Mouse (Mus musculus): Measurements from ENCODE around the gene B230217C12Rik. TPM values are rescaled to one million over a fixed set of nuclear protein-coding genes. Genes with fewer than 3 reads are reported as not detected.
A peak's percentile ranks its signal among the peaks of the same experiment; 100 is the strongest.

Gene B230217C12Rik
- total RNA-seq, 2 experiments from 2014 or later, result 0.33 to 2.3 TPM

DNA sequence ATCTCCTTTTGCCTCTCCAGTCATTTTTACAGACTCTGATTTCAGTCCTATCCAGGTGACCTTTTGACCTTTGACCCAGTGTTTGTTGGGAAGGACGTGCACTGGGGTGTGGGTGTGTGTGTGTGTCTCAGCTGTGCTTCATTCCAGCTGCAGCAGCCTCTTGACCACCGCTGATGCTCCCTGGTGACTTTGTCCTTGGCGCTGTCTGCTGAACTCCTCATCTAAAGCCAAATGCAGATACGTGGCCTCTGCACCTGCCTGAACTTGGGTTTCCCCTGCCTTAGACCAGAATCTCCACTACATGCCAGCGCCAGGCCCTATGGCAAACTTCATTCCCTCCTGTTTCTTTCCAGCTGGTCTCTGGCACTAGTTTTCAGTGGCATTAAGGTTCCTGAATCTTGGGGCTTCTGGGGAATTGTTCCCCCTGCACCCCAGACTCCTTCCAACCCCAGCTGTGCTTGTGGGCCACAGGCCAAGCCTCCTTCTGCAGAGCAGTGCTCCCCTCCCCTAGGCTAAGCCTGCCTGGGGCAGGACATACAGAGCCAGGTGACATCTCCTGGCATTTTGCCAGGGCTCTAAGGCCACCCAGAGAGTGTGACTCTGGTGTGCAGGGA lies 31.9 kb upstream of the B230217C12Rik start:
- ATAC-seq (ENCODE audit: poor library complexity, severe bottlenecking), result no peak

DNA sequence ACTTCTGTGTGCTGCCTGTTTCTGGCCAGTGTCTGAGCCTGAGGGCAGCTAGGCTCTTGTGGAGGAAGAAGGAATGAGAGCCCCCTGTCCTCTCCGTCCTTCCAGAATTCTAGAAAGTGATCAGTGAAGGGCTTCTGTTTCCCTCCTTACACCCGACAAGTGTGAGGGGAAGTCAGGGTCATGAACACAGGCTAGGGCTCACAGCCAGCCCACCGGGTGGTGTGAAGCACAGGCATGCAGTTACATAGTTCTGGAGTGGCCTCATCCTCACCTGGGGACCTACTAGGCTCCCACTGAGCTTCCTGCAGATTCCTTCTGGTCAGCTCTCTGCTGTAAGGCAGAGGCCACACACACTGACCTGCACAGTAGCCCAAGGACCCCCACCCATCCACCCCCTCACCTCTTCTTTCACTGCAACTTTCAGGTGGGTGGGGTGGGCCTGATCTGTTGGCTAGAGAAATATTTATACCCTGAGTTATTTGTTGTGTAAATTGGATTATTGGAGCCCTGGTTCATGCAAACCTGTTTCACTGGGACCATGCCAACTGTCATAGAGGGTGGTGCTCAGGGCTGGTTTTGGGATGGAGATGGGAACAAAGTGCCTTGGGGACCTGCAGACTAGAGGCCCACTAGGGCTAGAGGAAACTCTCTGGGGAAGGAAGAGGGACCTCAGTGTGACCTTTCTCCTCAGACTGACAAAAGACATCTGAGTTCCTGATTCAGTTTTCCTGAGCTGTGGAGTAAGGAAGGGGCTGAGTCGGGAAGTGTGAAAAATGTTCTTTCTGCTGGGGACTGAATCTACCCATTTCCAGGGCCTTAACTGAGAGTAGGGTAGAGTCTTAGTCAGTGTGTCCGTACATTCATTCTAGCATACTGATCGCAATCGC lies 31.1 kb upstream of the B230217C12Rik start:
- ATAC-seq (ENCODE audit: poor library complexity, severe bottlenecking), result no peak

DNA sequence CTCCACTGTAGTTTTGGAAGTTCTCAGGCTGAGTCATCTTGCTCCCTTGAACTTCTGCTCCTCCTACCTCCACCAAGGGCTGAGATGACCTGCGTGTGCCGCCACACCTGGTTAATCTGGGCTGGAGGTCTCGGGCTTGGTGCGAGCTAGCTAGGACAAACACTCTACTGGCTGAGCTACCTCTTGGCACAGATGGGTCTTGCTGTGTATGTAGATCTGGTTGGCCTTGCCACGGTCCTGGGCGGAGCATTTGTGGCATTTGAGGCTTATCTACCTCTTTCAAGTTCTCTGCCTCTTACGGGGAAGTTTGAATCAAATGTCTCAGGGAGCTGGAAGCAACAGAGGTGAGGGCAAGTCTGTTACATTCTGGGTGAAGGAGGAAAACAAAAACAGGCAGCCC lies 30.2 kb upstream of the B230217C12Rik start:
- peak; percentile 25 for ATAC-seq (ENCODE audit: poor library complexity, severe bottlenecking)

DNA sequence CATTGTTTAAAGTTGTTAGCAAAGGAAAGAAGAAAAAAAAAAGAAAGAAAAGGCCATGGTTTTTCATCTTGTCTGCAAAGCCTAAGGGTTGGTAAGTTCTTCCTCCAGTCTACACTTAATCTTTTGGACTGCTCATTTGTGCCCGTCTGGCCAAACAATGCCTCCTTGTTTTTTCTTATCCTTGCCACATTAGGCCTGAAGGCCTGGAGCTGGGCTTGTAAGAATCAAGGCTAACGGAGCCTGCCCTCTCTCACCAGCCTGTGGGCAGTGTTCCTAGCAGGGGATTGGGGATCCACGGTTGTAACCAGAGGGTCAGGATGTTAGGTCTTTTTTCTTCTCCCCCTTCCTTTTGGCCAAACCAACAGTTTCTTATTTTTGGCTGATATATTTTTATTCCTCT lies 29.6 kb upstream of the B230217C12Rik start:
- no peak for ATAC-seq (ENCODE audit: poor library complexity, severe bottlenecking)

DNA sequence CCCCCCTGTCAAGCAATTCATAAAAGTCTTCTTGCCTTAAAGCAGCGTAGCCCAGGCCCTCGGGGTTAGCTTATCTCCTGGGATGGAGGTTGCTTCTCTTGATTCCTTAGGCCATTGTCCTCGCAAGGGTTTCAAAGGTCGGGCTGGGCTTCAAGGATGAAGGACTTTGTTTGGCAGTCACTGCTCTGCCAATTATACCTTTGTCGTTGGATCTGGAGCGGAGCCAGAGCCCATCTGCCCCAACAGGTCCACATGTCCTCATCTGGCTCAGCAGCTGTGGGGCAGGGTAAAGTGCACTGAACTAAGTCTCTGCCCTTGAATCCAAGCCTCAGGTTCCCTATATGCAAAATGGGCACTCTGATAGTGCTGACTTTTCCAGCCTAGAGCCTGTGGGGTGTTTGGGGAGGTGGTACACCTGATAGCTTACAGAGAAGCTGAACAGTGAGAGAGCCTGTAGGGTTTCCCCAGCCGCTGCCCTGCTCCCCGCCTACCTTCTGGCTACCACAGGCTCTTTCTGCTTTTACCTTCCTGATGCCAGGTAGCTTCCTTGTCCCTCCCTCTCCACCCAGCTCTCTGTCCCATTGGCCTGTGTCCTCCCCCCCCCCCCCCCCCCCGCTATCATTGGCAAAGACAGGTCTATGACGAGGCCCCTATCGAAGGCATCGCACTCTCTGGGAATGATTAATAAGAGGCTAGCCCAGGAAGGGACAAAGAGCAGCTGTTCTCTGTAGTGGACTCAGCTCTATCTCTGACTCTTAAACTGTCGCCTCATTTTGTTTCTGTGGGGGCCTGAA lies 28.8 kb upstream of the B230217C12Rik start:
- ATAC-seq (ENCODE audit: poor library complexity, severe bottlenecking), result no peak

DNA sequence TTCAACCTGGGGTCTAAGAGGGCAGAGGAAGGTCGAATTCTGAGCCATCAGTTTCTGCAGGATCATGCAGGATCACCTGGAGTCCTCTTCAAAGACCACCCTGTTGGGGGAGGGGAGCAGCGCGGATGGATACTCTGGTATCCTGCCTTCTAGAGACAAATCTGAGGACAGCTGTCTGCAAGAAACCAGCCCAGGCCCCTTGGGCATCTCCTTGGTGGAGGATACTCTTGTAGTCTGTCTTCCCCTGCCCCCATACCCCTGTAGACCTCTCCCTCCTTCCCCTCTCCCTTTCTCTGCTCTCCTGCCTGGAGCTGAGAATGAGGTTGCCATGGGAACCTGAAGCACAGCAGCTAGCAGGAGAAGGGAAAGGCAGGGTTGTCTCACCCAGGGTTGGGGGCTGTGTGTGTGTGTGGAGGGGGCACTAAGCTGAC lies 28.1 kb upstream of the B230217C12Rik start:
- no peak for ATAC-seq (ENCODE audit: poor library complexity, severe bottlenecking)

DNA sequence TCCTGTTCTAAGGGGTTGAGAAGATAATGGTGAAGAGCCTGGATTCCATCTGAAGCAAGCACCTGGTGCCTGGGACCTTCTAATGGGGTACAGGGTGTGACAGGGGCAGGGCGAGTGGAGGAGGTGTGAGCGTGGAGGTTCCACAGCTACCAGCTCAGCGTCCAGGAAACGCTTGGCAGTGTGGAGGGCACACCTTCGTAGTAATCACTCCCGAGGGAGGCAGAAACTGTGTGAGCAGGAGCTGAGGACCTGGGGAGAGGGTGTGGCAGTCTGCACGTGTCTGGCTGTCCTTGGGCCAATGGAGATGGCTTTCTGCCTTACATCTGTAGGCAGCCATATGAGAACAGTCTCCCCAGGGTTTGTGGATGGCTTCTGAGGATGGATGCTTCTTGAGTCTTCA lies 27.5 kb upstream of the B230217C12Rik start:
- no peak for ATAC-seq (ENCODE audit: poor library complexity, severe bottlenecking)

DNA sequence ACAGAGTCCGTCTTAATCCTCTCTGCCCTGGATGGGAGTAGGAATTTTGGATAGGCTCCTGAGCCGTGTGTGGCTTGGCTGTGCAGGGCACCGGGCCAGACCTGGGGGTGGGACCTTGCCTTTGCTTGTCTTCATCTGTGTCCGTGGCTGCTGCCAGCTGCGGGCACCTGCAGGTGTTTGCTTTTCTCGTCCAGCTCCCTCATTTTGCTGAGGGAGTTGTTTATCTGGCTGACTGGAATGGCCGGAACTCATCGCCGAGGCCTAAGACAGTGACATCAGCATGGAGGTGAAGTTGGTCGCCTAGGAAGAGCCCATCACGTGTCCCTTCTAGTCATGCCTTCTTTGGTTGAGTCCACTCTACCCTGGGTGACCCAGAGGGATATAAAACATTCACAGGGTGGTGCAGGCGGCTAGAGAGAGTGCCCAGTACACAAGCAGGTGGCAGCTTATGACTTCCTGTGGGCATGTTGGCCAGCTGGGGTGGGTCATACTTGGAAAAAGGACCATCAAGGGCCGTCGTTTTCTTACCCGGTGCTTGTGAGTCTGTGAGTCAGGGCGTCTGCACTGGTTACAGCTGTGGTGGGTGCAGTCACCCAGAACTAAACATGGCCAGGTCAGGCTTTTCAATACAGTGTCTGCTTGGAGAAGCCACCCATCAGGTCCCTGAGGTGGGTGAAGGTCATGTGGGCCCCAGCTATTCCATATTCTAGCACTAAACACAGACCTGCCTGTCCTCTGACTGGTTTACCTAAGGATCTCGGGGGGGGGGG lies 26.6 kb upstream of the B230217C12Rik start:
- no peak for ATAC-seq (ENCODE audit: poor library complexity, severe bottlenecking)

DNA sequence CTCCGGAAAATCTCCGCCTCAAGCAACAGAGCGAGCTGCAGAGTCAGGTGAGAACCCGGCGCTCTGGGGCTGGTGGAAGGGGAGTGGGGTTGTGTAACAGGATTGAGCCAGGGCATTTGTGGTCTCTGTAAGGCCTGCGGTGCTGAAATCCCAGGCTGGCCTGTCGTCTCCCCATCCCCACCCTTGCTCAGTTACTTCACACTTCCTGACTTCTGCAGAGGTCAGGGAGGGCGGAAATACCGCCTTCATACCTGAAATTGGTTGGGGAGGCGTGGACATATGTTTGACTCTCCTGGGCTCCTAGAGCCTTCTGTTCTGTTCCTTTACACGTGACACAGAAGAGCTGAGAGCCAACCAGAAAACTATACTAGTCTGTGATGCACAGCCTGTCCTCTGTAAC lies 24.8 kb upstream of the B230217C12Rik start:
- peak; percentile 92 for ATAC-seq (ENCODE audit: poor library complexity, severe bottlenecking)

DNA sequence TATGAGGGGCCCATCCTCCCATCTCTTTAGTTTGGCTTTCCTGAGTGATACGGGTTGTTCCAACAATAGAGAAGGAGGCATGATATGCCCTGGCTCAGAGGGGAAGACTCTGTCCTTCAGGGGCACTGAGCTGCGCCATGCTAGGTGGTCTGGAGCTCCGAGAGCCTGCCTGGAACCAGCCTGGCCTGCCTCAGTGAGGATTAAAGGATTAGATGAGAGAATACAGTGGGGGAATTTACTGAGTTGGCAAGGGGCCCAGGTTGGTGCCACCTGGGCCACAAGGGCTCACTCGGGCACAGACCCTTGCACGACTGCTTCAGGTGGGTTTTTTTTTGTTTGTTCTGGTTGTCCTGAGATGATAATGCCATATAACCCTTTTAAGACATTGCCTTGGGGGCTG lies 24.4 kb upstream of the B230217C12Rik start:
- no peak for ATAC-seq (ENCODE audit: poor library complexity, severe bottlenecking)

DNA sequence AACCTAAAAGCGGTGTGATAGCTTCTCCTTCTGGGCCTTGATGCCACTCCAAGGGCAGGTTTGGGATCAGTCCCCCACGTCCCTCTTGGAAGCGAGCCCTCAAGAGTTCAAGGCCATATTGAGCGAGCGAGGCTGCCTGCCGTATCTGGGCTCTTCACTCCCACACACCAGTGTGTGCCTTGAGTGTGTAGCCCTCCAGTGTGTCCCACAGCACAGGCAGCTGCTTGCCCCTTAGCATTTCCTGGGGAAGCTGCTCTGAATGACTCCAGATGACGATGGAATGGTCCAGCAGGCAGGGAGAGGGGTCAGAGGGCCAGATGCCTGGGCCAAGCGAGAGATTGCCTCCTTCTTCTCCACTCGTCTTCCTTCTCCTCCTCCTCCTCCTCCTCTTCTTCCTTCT lies 23.7 kb upstream of the B230217C12Rik start:
- no peak for ATAC-seq (ENCODE audit: poor library complexity, severe bottlenecking)

DNA sequence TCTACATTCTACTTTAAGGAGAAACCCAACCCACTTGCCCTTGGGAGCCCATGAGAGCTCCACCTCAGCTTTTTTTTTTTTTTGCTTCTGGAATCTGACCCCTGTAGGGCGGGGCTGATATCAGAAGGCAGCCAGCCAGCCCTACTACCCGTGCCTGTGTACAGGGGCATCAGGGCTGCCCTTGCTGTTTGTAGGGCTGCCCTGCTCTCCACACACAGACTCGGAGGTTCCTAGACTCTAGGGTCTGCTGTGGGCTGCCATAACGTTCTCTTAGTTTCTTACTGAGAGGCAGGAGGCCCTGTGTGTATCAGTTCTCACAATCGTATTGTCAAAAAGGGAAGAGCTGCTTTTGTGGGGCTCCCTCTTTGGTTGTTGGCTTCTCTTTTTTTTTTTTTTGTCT lies 23.2 kb upstream of the B230217C12Rik start:
- no peak for ATAC-seq (ENCODE audit: poor library complexity, severe bottlenecking)

DNA sequence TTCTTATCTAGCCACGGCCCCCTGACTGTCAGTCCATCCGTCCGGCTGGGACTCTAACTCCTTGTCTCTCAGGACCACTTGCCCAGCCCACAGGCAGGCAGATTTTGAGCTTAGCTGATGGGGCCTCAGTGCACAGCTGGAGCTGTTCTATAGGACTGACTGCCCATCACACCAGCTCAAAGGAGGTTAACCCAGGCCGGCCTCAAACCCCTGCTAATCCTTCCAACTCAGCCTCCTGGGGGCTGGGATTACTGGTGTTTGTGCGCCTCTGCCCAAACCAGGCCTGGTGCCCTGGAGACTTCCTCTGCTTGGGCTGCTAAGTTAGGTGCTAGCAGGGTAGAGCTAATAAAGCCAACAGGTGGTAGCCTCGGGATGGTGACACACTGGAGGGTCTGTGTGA lies 22.6 kb upstream of the B230217C12Rik start:
- no peak for ATAC-seq (ENCODE audit: poor library complexity, severe bottlenecking)

DNA sequence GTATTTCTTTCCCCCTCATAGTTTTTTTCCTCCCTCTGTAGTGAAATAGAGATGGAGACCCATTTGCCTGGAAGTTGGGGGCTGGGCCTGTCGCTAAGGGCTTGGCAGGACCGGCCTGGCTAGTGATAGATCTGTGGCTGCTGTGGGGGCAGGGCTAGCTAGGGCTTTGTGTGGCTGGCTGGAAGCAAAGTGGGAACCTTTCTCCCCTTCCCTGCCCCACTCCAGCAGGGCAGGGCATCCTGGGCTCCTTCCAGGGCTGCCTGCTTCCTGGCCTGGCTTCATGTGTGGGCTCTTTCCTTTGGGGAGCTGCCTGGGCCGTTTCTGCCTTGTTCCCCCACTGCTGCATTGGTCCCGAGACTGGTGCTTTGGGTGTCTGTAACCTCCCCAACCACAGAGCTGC lies 22.0 kb upstream of the B230217C12Rik start:
- ATAC-seq (ENCODE audit: poor library complexity, severe bottlenecking), result no peak

DNA sequence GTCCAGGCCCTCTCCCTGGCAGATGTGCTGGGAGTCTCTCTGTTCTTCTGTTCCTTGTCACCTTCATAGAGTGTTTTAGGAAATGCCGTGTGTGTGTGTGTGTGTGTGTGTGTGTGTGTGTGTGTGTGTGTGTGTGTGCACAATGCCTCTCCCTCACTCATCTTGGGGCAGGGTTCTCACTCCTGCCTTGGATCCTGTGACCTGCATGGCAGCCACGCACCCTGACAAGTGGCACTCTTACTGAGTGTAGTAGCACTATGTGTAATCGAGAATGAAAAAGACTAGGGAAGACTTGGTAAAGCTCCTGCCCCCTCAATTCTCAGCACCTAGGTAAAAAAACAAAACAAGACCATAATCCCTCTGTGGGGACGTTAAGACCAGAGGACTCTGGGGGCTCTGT lies 21.5 kb upstream of the B230217C12Rik start:
- ATAC-seq (ENCODE audit: poor library complexity, severe bottlenecking), result no peak

DNA sequence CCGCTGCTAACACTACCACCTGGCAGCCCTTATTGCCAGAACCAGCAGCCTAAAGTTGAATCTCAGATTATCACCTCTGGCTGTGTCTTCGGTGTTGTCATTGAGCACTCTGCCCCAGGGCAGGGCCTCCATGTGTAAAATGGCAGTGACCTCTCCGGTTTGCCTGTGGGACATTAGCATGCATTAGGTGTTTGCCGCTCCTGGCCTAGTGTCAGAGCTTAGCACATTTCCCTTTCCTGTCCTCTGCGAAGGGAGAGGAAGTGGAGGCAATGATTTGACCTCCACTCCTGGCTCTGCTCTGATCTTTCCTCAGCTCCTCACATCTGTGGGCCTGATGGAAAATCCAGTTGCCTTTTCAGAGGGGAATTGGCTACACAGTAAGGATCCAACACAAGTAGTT lies 20.7 kb upstream of the B230217C12Rik start:
- no peak for ATAC-seq (ENCODE audit: poor library complexity, severe bottlenecking)

DNA sequence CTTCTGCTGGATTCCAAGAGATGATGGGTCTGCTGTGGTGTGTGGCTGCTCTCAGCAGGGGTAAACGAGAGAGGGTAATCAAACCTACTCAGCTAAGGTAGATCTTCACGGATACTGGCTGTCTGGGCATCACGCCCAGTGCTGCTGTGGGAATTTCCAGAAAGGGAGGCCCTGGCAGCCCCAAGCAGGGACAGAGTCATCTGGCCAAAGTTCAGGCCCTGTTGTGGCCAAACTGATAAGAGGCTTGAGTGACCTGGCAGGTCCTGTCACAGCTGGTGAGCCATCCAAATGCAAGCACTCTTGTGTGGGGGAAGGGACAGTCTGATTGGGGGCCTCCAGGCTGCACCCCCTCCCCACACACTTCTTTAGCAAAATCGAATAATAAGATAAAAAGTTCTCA lies 19.7 kb upstream of the B230217C12Rik start:
- ATAC-seq (ENCODE audit: poor library complexity, severe bottlenecking), result no peak

DNA sequence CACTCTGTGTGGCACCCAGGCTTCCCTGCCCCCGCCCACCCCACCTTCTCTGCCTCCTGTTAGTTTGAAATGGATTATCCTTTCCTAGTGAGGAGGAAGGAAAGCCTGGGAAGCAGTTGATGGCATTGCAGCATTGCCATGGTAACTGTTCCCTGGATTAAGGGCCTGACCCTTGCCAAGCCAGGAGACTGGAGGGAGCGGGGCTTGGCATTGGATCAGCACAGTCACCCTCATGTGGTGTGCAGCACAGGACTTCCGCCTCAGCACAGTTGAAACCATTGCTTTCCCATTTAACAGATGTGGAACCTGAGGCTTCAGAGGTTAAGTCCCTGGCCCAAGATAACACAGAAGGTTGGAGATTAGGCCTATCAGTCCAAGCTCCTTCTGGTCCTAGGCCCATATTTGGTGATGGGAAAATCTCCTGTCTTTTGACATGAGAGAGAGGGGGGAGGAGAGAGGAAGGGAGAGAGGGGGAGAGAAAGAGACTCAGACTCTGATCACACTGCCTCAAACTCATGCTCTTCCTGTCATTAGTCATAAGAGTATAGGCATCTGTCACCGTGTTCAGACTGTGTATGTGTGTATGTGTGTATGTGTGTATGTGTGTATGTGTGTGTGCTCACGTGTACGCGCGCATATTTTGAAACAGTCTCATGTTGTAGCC lies 19.0 kb upstream of the B230217C12Rik start:
- no peak for ATAC-seq (ENCODE audit: poor library complexity, severe bottlenecking)

DNA sequence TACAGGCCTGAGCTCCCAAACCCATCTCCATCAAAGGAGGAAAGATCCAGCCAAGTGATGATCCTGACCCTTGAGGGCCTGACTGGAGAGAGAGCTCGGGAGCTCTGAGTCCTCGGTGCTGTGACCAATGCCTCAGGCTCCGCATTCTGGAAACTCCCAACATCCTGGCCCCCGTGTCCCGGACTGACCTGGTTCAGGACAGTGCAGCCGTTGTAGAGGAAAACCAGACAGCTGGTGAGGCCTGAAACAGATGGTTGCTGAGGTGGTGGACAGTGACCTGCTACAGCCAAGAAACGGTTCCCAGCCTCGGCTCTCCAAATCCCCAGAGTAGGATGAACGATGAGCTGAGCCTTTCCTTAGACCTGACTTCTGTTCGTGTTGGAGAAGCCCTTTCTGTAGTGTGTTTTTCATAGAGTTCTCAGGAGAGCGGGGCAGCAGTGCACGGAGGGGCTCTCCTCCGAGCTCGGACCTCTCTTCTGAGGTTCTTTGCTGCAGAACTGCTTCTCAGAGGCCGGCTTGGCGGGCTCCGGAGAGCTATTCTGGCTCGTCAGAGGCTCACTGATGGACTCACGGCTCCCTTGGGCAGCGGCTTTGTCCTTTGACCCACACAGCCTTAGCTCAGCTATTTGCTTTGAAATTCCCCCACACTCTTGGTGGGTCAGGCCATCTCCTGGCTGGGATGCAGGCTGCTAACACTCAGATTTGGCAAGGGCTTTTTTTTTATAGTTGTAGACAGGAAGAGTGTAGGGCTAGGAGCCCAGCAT lies 17.6 kb upstream of the B230217C12Rik start:
- ATAC-seq (ENCODE audit: poor library complexity, severe bottlenecking), result no peak

DNA sequence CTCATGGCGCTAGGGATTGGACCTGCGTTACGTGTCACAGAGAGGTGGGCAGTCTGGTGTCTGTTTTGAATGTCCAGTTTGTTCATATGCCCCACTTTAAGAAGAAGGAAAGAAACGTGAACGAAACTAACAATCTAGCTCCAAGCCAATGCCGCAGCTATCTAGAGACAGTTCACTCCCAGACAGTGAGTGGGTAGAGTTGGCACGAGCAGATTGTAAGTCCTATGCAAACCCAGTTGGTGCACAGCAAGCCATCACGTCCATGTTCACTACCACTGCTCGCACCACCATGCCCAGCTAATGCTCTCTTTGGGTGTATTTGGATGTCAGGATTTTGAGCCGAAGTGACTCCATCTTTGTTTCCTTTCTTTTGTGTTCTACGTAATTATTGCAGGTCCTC lies 16.4 kb upstream of the B230217C12Rik start:
- no peak for ATAC-seq (ENCODE audit: poor library complexity, severe bottlenecking)

All from megakaryocyte, adult 5-6 weeks (primary cell).